Mouse (Mus musculus) embryo, embryonic 11.5 days (tissue): Measurements from ENCODE around the gene Dnajc17.

ENCODE experiments used
- DNase-seq: peaks from one replicate; pipeline ENCODE4 v3.0.0-alpha.2; 2012; ENCODE audit warnings: low read depth, low spot score

Dnajc17 gene

DNA sequence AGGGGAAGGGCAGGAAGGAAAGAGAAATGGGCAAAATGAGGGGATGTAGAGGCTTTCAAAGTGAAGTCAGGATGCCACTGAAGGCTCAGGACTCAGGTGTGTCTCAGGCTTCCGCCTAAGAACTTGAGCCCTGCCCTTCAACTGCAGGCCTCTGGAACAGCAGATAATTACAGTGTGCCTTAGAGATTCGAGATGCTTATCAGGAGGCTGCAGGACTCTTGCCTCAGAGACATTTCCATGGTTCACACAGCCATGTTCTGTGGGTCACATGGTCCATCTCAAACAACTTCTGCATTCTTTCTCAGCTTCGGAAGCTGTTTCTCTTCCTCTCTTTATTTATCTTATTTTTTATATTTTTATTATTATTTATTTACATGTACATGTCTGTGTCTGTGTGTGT, 45.5 kb downstream of the Dnajc17 start:
- DNase-seq: no peak

GRCm38 (mm10) chr2:119161247-119161646, 47.3 kb downstream of the Dnajc17 start:
- DNase-seq: no peak

GRCm38 (mm10) chr2:119157836-119158235, 50.8 kb downstream of the Dnajc17 start:
- DNase-seq: no peak

DNA sequence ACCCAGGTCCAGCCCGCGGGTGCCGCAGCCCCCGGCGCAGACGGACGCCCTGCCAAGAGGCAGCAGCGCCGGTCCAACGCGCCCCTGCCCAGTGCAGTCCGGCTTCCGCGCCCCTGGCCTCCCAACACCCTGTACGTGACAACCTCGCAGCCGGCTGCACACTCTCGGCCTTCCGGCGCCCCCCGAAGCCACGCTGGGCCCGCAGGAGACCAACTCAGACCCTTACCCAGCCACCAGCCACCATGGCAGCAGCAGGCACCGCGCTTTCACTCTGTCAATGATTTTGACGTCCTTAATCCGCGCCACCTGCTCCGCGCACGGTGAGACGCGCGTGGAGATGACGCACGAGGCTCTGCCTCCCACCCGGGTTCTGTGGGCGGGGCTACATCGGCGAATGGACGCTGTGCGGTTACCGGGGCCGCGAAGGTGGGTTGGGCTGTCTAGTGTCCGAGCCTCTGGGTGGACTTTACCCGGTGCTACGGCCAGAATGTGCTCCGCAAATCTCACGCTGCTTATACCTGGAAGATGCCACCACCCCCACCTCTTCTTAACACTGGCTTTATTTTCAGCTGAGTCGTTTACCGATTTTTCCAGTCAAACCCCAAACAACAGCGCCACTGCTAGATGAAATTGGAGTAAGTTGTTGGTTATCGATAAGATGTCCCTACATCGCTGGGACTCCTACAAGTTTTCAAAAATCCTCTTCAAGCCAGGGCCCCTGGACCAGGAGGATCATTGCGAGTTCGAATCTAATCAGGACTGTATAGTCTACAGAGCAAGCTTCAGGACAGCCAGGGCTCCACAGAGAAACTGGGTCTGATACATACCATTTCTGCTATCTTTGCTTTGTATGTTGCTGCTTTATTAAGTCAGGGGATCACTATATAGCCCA, 51.7 kb downstream of the Dnajc17 start, which contains the start of gene Rmdn3:
Gene Rmdn3, minus strand, starts transcription at position 354 of the 892 bp plus-strand sequence.
- DNase-seq: peak; percentile 93

DNA sequence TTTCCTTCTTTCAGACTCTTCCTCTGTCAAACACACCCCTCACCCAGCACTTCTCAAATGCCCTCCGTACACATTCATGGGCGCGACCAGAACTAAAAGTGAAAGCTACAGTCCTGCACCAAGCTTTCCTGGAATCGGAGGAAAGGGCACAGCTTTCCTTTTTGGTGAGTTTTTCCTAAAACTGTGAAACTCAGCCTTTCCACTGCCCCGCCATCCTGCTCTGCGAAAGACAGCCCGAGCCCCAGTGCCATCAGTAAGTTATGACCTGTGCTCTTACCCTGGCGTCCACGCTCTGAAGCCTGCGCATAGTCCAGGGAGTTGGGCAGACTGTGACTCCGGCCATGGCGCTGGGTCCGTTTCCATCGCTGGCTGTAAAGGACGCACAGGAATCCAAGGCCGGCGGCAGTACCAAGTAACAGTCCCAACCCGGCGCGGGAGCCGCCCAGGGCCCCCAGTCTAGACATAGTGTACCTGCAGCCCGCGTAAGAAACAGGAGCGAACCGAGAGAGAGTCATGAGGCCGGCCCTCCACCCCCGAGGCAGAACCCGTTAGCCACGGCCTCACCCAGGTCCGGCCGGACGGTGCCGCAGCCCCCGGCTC, 52.4 kb downstream of the Dnajc17 start:
- DNase-seq: no peak

DNA sequence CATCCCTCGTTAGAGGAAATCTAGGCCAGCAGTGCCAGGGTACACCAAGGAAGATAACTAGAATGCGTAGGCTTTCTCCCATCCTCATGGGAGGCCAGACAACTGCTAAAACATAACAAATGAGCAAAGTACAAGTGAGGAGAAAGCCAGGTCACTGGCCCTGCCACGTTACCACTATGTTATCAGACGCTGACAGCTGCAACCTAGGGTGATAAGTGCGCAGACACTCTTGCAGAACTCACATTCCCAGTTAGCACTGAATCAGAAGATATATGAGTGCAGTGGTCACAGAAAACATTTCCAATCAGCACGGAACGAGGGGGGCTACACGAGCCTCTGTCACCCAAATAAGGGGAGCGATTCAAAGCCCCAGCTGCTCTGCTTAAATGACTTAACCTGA, 53.2 kb downstream of the Dnajc17 start:
- DNase-seq: no peak

DNA sequence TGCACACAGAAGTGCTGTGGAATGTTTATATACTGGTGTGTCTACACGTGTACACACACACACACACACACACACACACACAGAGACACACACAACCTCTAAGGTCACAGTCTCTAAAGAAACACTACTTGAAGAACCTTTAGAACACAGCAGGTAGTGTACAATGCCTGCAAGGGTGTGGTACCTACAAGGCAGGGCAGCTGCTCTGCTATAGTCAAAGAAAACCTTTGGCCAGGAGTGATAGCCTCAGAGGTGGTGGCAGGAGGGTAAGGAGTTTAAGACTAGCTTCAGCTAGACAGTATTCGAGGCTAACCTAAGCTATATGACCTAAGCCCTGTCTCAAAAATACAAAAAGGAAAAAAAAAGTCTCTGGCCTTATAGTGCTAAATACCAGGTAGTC, 53.9 kb downstream of the Dnajc17 start:
- DNase-seq: no peak

DNA sequence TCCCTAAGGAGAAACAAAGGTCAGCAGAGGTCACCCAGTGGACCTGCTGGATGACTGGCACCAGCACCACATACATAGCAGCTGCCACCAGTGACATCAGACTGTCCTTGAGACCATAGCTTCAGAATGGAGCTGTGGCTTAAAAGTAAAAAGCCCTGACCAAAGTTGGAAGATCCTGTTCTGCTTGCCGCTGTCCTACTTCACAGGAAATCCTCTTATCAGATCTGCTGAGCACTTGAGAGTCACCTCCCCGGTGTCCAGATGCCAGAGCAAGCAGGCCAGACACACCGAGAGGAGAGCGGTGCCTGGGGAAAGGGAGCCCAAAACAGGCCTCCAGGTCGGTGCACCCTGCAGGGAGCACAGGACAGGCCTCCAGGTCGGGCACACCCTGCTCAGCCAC, 56.3 kb downstream of the Dnajc17 start:
- DNase-seq: no peak

GRCm38 (mm10) chr2:119147775-119148174, 60.8 kb downstream of the Dnajc17 start:
- DNase-seq: no peak

DNA sequence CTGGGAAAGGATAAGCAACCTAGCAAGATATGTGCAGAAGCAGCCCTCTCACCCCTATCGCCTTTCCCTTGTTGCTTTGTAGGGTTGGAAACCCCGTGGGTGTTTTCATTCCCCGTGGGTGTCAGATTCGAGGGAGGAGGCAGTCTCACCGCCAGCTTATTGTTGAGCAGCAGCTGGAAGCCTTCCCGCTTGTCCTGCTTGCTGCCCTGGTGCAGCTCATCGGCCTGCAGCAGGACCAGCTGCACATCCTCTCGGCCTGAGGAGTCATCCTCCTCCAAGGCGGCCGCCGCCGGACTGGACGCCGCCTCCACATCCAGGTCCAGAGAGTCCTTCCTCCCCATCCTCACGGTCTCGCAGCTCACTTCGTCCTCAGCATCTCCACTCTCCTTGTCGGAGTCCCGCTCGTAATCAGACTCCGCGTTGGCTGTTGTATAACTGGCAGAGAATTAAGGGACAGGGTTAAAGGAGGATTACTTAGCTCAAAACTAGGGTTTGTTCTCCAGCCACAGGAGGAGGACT, 61.4 kb downstream of the Dnajc17 start:
- DNase-seq: no peak

GRCm38 (mm10) chr2:119146435-119146834, 62.2 kb downstream of the Dnajc17 start:
- DNase-seq: no peak

DNA sequence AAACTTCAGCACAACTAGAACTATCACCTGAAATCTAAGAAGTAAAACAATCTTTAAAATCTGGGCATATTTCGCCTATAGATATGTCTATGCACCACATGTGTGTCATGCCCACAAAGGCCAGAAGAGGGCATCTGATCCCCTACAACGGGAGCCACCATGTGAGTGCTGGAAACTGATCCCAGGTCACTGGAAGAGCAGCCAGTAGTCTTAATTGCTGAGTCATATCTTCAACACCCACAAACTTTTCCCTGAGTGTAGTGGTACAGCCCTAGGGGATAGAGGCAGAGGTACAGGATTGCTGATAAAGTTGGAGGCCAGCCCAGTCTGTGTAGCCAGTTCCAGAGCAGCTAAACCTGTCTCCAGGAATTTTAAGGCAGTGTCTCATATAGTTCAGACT, 63.4 kb downstream of the Dnajc17 start:
- DNase-seq: no peak

- no peak for DNase-seq
These were observed 72.2 kb downstream of the Dnajc17 start for GRCm38 (mm10) chr2:119136346-119136898.
